Mouse (Mus musculus) cerebellum, postnatal 36 days (tissue): Measurements from ENCODE around the gene Slc7a6.

Experiments
- DNase-seq, 2 experiments: peaks; one replicate each; pipeline ENCODE4 v3.0.0; 2021 to 2022; ENCODE audit warnings: mixed read lengths in 2 of 2

Gene Slc7a6

DNA sequence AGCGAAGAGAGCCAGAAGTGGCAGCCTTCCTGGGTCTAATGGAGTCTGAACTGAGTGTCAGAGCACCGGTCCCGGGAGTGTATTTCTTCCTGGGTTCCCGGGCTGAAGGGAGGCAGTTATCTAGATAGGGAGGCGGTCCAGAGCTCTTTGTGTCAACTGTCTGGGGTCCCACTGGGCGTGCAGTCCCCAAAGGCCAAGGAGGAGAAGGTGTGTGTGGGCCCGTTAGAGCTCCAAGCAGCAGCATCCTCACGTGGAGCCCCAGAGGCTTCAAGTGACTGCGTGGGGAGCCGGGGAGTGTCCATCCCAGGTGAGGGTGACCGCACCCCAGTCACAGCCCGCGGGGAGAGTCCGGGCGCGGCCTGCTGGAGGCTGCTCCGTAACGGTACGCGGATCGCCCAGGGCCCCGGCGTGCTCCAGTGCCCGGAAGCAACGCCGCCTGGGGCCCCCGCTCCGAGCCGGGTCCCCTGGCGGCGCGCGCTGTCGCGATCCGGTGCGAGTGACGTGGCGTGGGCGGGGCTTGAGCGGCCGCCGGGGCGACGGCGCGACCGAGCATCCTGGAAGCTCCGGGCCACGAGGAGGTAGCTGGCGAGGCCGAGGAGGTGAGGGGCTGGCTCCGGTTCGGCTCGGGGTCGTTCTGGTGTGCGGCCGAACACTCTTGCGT, at the start of gene Slc7a6:
TSS of gene Slc7a6 (plus strand) at position 502 of the 661 bp plus-strand sequence.
- peak; percentile 88 to 89 for DNase-seq

DNA sequence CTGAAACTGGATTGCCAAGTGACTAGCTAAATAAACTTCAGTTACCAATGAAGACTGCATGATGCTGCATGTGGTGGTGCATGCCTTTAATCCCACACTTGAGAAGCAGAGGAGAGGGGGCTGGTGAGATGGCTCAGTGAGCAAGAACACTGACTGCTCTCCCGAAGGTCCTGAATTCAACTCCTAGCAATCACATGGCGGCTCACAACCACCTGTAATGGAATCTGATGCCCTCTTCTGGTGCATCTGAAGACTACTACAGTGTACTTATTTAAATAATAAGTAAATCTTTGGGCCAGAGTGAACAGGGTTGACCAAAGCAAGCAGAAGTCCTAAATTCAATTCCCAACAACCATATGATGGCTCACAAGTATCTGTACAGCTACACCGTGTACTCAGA, 45.2 kb upstream of the Slc7a6 start:
- no peak for DNase-seq

DNA sequence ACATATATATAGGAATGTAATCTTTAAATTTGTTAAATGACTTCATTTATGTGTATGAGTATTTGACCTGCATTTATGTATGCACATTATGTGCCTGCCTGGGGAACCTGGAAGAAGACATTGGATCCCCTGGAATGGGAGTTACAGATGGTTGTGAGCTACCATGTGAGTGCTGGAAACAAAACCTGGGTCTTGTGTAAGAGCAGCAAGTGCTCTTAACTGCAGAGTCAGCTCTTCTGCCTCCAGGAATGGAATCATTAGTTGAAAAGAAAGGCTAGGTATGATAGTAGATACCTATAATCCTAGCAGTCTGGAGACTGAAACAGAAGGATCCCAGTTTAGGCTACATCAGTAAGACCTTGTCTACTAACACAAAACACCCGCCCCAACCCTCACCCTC, 42.6 kb upstream of the Slc7a6 start:
- no peak for DNase-seq

DNA sequence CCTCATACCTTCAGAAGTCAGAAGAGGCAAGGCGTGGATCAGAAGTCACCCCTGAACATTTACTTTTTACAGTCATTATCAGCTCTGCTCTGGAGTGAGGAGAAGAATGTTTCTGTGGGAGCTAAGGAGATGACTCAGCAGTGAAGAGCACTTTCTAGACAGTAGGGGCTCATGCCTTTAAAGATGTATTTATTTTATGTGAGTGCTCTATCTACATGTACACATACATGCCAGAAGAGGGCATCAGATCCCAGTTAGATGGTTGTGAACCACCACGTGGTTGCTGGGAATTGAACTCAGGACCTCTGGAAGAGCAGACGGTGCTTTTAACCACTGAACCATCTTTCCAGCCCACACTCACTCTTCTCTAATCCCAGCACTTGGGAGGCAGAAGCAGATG, 41.6 kb upstream of the Slc7a6 start:
- DNase-seq: no peak

DNA sequence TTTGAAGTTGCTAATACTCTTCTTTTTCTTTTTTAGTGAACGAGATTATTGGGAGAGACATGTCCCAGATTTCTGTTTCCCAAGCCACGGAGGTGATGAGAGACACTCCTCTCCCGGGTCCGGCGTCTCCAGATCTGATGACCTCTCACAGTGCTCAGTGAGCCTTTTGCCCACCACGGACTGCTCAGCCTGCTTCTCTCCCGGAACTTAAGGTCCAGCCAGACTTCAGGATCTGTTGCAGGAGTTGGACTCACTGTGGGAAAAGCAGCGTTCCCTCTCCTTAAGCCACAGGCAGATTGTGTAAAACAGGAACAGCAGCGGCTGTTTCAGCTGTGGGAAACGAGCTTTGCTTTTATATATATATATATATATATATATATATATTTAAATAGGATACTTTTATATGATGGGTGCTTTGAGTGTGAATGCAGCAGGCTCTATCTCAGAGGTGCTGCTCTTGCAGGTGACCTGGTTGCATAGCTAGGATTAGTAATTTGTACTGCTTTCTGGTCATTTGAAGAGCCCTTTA, 40.7 kb upstream of the Slc7a6 start:
- no peak for DNase-seq

DNA sequence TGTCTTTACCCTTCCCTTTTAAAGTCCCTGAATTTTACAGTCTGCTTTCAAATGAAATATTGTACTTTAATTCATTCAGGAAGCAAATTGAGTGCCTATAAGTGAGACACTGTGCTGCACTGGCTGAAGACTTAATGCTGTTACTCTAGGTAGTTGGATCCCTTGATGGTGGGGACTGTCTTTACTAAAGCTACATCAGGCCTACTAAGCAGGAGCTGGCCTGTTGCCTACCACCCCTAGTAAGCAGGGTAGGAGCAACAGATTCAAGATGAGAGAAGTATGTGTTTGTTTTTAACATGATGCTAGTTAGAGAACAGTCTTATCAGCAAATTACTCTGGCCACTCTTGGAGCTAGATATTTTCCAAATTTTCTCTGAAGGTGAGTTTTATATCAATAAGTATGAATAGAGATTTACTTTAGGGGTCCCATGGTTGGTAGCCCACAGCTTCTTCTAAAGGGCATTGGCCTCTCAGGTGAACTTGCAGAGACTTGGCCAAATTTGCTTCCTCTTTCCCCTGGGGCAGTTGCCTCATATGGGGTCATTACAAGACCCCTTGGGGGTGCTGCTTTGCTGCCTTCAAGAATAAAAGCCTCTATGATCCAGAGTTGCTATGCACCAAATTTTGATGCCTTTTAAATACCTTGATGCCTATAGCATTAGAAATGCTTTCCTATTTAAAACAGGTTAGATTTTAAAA, 39.3 kb upstream of the Slc7a6 start:
- DNase-seq: no peak

DNA sequence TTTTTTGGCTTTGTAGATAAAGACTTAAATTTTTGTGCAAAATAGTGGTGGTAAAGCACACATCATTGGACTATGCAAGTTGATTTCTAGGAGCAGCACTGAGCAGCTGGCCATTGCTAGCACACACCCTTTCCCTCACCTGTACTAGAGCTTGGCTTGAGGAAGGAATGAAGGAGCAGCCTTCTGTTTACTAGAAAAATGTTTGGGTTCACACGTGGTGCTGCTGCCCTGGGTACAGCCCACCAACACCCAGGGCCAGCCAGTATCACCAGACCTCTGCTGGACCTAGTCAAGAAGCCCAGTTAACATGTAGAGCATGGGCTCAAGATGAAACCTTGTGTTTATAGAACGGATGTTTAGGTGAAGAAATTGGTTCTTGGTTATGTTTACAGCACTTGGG, 38.7 kb upstream of the Slc7a6 start:
- no peak for DNase-seq

DNA sequence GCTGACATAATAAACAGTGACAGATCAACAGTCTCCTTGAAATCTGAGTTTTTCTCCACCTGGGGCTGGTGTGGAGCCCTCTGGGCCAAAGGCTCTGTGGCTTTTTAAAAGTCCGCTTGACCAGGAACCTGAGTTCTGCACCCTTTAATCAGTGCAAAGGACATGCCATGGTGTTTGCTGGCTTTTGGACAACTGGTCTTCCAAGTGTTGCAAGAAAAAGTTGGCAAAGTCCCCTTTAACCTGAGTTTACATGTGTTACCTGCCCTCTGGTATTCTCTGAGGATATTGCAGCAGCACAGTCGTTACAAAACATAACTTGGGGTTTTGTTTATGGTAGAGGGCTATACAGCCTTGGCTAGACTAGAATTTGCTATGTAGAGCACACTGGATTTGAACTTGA, 38.2 kb upstream of the Slc7a6 start:
- no peak for DNase-seq

DNA sequence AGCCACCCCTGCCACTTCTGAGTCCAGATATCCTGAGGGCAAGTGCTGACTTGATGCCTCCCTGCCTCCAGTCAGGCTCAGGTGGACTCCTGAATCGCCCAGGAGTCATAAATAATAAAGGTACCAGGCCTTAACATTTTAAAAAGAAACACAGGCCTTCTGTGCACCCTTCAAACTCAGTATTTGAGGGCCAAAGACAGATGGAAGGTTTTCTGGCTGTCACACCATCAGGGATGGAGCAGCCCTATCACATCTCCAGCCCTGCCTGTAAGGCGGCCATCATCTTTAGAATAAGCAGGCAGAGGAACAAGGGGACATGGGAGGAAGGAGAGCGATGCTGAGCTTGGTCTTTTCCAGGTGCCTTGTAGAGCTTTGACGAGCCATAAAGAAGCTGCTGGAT, 37.6 kb upstream of the Slc7a6 start:
- DNase-seq: no peak

DNA sequence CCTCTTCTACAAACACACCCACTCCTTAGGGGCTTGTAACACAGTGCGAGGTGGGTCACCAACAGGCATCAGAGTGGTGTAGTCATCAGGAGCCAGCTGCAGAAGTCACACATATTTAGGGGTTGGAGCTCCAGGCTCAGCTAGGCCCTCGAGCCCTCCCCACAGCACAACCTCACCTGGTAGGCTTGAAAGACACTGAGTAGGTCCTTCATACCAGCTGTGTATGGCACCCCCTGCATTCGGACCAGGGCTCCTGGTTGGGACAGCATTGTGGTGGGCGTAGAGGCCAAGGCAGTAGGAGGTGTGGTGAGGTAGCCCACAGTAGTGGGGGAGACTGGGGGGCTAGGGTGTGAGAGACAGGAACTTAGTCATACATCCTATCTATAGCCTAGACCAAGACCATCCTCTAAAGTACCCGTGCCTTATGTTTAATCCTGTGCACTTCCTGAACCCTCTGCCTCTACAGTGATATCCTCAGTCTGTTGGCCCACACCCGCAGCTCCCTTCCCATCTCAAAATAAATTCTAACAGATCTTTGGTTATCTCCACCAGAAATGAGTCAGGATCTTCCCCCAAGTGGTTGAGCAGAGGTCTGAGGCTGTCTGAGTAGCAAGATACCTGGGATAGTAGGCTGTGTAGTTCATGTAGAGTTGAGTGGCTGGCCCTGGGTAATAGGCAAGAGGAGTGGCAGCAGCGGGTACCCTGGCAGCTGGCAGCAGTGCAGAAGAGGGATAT, 37.0 kb upstream of the Slc7a6 start:
- DNase-seq: no peak

DNA sequence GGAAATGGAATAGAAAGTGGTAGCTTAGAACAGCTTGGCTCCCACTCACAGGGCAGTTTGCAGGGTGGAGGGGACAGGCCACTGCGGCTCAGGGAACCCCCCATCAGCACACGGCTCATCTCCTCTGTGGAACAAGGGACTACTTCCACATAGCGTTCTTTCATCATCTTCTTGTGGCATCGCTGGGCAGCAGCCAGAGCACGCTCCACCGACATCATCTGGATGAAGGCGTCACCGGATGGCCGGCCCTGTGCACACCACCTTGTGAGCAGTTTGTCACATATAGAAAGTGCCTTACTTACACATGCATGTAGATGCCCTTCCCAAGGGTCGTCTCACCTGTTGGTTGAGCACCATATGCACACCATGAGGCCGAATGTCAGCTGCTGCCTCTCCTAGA, 36.3 kb upstream of the Slc7a6 start:
- no peak for DNase-seq

DNA sequence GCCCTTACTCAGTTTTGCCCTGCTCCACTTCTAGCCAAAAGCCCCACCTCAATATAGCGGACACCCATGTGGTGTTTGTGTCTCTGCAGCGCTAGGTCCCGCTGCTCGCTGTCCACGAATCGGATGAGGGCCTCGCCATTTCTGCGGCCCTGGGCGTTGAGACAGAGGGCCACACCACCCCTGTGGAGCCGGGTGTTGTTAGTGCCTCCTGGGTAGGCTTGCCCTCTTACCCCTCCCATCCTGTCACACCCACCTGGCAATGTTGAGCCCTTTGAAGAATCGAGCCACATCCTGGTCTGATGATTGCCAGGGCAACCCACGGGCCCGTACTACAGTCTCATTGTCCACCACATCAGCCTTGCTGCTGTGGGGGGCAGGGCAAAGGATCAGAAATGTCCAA, 35.1 kb upstream of the Slc7a6 start:
- no peak for DNase-seq

DNA sequence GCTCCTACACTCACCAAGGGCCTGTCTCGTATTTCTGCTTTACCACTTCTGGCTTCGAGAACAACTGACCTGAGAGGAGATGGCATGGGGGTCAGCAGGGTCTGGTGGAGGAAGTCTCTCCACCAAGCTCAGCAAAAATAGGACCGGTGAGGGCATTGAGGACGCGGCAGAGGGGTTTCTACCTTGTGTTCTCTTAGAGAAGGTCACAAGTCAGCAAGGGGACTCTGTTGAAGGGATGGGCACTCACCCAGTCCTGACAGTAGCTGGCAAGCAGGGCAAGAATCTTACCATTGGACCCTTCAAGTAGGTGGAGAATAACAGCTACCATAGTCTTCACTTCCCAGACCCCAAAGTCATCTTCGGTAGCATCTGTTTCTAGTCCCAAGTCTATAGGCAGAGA, 34.7 kb upstream of the Slc7a6 start:
- no peak for DNase-seq

DNA sequence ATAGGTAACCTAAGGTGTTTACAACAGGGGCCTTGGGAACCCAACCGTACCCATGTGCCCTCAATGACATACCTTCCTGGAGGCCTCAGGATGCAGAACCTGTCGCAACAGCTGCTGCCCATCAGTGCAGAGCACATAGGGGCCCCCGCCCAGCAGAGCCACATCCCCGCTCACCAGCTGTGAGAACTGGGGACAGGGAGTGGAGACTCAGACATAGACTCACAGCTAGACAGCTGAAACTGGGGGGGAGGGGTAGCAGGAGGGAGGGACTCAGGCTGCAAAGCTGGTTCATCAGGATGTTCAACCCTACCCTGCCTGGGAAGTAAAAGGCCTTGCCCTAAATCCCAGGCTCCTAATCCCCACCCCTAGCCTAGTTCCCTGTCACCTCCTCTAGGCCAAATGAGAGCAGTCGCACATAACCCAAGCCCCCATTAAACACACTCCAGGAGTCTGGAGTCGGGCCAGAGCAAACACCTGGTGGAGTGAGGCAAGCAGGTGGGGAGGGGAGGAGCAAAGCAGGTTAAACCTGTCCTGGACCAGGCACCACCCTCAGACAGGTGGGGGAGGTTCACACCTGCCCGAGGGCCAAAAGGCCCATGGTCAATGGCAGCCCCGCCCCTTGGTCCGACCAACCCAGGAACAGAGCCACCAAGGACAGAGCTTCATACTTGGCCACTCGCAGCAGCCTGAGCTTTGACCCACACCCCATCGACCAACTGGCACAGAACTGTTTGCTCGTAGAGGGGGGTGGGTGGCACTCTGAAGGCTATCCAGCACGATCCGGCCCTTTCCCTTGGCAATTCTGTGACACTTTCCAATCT, 33.7 kb upstream of the Slc7a6 start:
- DNase-seq: no peak

DNA sequence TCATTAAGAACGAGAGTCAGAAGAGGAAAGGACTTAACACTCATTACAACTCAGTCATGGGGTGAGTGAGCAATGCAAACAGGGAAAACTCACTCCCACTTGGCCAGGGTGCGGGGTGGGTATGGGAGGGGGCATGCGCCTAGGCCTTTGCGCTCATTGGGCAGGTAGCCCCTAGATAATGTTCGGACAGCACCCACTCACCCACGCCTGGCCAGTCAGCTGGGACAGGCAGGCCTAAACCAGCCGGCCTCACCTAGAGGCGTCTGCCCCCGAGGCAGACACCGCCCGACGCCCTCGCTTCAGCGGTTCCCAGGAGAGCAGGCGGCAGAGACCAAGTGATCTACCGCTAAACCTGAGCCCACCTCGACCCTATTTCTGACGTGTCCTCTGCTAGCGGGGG, 33.0 kb upstream of the Slc7a6 start:
- DNase-seq: no peak

DNA sequence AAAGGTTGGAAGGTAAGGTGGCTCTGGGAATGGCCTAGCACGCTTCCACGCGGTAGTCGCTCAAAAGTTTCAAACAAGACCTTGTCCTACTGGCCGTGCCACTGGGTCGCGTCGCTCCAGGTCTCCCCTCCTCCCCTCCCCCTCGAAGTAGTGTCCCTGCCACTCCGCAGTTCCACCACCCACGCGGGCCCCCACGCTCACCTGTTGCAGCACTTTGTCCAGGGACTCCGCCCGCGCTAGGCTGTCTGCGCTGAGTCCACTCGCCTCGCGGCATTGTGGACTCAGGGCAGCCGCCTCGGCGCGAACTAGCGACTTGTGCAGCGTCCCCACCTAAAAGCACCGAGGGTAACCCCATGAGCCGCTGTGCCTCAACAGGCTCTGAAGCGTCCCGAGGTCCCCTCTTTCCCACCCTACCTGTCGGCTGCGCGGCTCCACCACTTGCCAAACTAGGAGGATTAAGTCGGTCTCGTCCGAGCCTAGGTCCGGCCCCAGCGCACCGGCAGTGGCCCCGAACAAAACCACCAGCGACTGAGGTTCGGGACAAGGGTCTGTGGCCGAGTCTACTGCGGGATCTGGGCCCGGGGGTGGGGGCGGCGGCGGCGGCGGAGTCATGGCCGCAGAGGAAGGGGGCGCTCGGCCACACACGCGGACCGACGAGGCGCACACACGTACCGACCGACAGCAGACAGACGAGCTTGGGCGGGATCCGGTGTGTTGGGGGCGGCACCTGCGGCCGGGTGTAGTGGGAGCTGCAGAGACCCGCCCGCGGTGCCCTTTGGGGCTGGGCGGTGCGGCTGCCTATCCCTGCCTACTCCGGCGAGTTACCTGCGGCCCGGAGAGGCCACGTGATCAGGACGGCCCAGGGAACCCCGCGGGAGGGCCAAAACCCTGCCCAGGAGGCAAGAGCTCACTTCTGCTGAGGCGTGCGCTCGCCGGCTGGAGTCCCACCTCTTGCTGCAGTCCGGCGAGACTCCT, 32.2 kb upstream of the Slc7a6 start, which contains the start of gene Esrp2:
TSS of gene Esrp2 (minus strand) at position 819 of the 975 bp plus-strand sequence.
- no peak for DNase-seq

DNA sequence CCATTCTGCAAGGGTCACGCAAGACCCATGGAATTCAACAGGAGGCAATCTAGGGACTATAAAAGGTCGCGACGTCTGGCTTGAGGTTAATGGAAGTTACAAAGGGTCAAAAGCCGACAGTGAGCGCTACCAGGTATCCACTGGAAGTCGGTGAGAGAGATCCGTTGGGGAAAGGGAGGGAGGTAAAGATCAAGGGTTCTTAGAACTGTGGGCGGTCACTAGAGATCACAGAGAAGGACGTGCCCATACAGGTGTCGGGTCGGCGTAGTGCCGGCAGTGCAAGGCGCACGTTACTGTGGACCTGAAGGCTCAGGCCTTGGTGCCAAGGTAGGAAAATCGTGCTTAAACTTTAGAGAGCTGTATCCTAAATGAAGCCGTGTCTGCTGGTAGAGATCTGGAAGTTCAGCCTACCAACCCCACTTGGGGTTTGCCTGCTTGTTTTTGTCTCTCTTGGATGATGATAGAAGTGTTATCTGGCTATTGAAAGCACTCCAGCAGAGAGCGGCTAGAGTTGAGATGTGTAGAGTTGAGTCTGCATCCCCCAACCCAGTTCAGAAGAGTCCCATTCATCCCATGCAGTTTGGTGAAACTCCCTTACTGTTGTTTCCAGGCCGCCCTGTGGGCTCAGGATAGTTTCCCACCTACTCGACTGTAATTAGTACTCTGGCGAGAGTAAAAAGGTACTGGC, 31.3 kb upstream of the Slc7a6 start:
- DNase-seq: no peak

DNA sequence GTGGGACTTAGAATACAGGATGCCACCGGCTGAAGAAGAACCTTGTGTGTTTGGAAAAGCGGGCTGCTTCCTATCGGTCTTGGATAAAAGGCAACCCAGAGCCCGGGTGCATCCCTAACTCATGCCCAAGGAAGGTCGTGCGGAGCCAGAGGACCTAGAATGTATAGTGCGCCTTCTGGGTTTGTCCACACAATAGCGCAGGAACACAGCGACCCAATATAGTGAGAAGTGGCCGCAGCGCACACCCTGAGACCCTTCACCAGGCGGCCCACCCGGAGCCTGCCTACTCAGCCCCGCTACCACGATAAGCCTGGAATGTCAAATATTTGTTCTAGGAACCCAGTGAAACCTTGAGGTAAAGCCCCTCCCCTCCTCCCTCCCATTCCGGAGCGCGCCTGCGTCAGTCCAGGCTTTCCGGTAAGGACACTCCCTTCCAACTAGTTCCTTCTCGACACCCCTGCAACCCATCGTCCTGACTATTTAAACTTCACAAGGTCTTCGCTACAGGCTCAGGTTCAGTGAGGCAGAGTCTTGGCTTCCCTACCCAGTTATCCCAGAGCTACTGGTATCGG, 30.7 kb upstream of the Slc7a6 start:
- DNase-seq: peak; percentile 29 to 40

DNA sequence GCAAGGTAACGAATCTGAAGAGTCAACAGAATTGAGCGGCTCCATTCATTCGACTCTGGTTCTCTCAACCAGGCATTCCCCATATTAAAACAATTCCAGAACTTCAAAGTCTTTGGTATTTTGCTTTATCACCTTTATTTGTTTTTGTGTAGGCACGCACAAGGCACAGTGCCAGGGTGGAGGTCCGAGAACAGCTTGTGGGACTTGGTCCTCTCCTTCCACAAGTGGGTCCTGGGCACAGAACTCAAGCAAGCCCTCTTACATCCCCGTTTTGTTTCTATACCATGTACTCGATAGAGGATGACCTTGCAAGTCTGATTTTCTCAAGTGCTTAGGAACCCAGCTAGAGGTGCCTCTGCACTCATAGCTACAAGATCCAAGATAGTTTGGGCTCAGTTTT, 30.0 kb upstream of the Slc7a6 start:
- DNase-seq: no peak

DNA sequence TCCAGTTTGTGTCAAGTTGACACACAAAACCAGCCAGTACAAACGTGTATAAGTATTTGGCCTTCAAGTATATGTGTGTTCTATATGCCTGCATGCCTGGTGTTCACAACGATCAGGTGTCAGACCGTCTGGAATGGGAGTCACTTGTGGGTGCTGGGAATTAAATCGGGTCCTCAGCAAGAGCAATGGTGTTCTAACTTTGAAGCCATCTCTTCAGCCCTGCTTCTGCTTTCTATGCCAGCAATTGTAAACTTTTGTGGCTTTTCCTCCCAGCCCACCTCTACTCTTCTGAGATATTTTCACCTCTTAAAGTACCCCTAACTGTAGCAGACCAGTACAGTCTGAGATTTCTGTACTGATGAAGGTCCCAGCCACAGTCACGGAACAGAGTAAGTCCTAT, 28.5 kb upstream of the Slc7a6 start:
- no peak for DNase-seq

DNA sequence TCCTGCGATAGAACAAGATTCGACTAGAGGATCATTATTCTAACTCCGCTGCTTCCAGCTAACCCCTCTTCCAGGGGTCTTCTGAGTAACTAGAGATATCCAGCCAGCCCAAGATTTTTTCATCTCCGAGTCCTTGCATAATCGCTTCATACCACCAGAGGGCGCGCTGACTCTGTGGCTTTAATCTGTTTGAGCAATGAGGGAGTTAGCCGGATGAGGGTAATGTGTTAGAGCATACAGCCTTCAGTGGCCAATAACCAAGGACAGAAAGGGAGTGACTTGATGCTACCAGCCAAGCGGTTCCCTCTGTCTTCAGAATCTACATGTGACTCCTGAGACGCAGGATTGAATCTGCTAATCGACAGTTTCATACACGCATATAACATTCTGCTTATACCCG, 27.9 kb upstream of the Slc7a6 start:
- DNase-seq: peak; percentile 81 to 86
